Mouse (Mus musculus): ENCODE results near the gene Tex12. TPM values are rescaled to one million over a fixed set of nuclear protein-coding genes. Genes with fewer than 3 reads are reported as not detected.

The Tex12 gene
- total and polyA plus RNA-seq, 3 experiments, result not detected

GRCm38 (mm10) chr9:50540170-50540569 is 21.0 kb downstream of the Tex12 start:
- H3K4me1 ChIP-seq (ENCODE audit: control insufficient read depth in 1 of 2, insufficient read depth in 2 of 2, low read length in 2 of 2), result peaks cover 2 to 14% of the 10 kb centered on the region in 2 experiments; a peak in 3 of 4 replicates
- no peak for DNase-seq (ENCODE audit: low read depth, low spot score)
- no peak overlapping the region for H3K9ac ChIP-seq (ENCODE audit: control insufficient read depth, low read depth, low read length, poor library complexity, severe bottlenecking)
- peaks cover 0 to 3% of the 10 kb centered on the region in 2 experiments; a peak in 2 of 4 replicates for H3K27me3 ChIP-seq (ENCODE audit: control insufficient read depth in 1 of 2, insufficient read depth in 2 of 2, low read length in 2 of 2)
- H3K36me3 ChIP-seq (ENCODE audit: control insufficient read depth in 1 of 2, insufficient read depth in 2 of 2, low read length in 2 of 2), result peaks cover 0 to 5% of the 10 kb centered on the region in 2 experiments; a peak in 2 of 4 replicates
- H3K27ac ChIP-seq (ENCODE audit: control insufficient read depth, low read depth, low read length), result no peak overlapping the region
- no peak overlapping the region for H3K4me3 ChIP-seq (ENCODE audit: control insufficient read depth in 1 of 2, insufficient read depth in 1 of 2, low read depth in 2 of 2, low read length in 2 of 2)
- H3K79me2 ChIP-seq (ENCODE audit: control insufficient read depth, insufficient read depth, low read length, poor library complexity), result no peaks in the 10 kb centered on the region
- TF ChIP-seq E2F4 (IDR thresholded peaks at IDR 0.05; ENCODE audit: borderline replicate concordance, low read depth, low read length) (no peak), MXI1 (IDR thresholded peaks at IDR 0.05; ENCODE audit: low read depth, low read length) (no peak)
- no peaks in the 10 kb centered on the region for H3K9me3 ChIP-seq (replicated peaks; ENCODE audit: insufficient read depth, low read length)

- no peaks in the 10 kb centered on the region for H3K9me3 ChIP-seq (replicated peaks; ENCODE audit: insufficient read depth, low read length)
- no peak overlapping the region for H3K9ac ChIP-seq (ENCODE audit: control insufficient read depth, low read depth, low read length, poor library complexity, severe bottlenecking)
- no peak for TF ChIP-seq CHD2 (IDR thresholded peaks at IDR 0.05; ENCODE audit: low read length)
- TF ChIP-seq TAL1 (IDR thresholded peaks at IDR 0.05; ENCODE audit: low read length), result no peak
- TF ChIP-seq USF1 (IDR thresholded peaks at IDR 0.05; ENCODE audit: low read depth, low read length), result no peak
- no peak for TF ChIP-seq MAX (IDR thresholded peaks at IDR 0.05; ENCODE audit: low read length)
- no peak for TF ChIP-seq MAFK (IDR thresholded peaks at IDR 0.05; ENCODE audit: borderline replicate concordance, low read depth, low read length)
- no peak for TF ChIP-seq GABPA (IDR thresholded peaks at IDR 0.05; ENCODE audit: low read depth, low read length)
- no peak for TF ChIP-seq HCFC1 (IDR thresholded peaks at IDR 0.05; ENCODE audit: low read depth, low read length)
- no peak for TF ChIP-seq USF2 (IDR thresholded peaks at IDR 0.05; ENCODE audit: borderline replicate concordance in 1 of 2, insufficient read depth in 1 of 2, low read depth in 1 of 2, low read length in 2 of 2)
- no peak for TF ChIP-seq SMC3 (IDR thresholded peaks at IDR 0.05; ENCODE audit: low read depth, low read length)
- no peak for TF ChIP-seq KAT2A (conservative IDR thresholded peaks at IDR 0.05; ENCODE audit: low read depth, low read length)
- no peak for TF ChIP-seq E2F4 (IDR thresholded peaks at IDR 0.05; ENCODE audit: borderline replicate concordance, low read depth, low read length)
- TF ChIP-seq JUND (IDR thresholded peaks at IDR 0.05; ENCODE audit: low read depth, low read length), result no peak
- no peak for TF ChIP-seq MYC (IDR thresholded peaks at IDR 0.05; ENCODE audit: low read depth, low read length)
- no peak for TF ChIP-seq ELF1 (IDR thresholded peaks at IDR 0.05; ENCODE audit: low read depth, low read length)
- TF ChIP-seq ZKSCAN1 (IDR thresholded peaks at IDR 0.05; ENCODE audit: low read depth, low read length), result no peak
- no peak for TF ChIP-seq POLR2AphosphoS5 (IDR thresholded peaks at IDR 0.05; ENCODE audit: borderline replicate concordance, low read depth, low read length)
- no peak for TF ChIP-seq ZNF384 (IDR thresholded peaks at IDR 0.05; ENCODE audit: low read depth, low read length)
- H3K4me1 ChIP-seq (ENCODE audit: control insufficient read depth in 1 of 2, insufficient read depth in 2 of 2, low read length in 2 of 2), result peaks cover 2 to 14% of the 10 kb centered on the region in 2 experiments; a peak in 3 of 4 replicates
- peaks cover 0 to 8% of the 10 kb centered on the region in 2 experiments; a peak in 2 of 4 replicates for H3K36me3 ChIP-seq (ENCODE audit: control insufficient read depth in 1 of 2, insufficient read depth in 2 of 2, low read length in 2 of 2)
- peak; percentile 35 for DNase-seq (ENCODE audit: low read depth, low spot score)
- peaks cover 0 to 3% of the 10 kb centered on the region in 2 experiments; a peak in 2 of 4 replicates for H3K27me3 ChIP-seq (ENCODE audit: control insufficient read depth in 1 of 2, insufficient read depth in 2 of 2, low read length in 2 of 2)
- no peaks in the 10 kb centered on the region for H3K79me2 ChIP-seq (ENCODE audit: control insufficient read depth, insufficient read depth, low read length, poor library complexity)
- H3K4me3 ChIP-seq (ENCODE audit: control insufficient read depth in 1 of 2, insufficient read depth in 1 of 2, low read depth in 2 of 2, low read length in 2 of 2), result no peak overlapping the region
- no peak overlapping the region for H3K27ac ChIP-seq (ENCODE audit: control insufficient read depth, low read depth, low read length)
Measured at GRCm38 (mm10) chr9:50537295-50537694, 23.8 kb downstream of the Tex12 start.
